Mouse (Mus musculus): ENCODE data around the gene 9530068E07Rik. TPM values are rescaled to one million over a fixed set of nuclear protein-coding genes. Genes with fewer than 3 reads are reported as not detected.
A peak's percentile ranks its signal among the peaks of the same experiment; 100 is the strongest.

Gene 9530068E07Rik
- polyA plus RNA-seq, 1 experiment from 2014 or later: 161 TPM

GRCm38 (mm10) chr11:52361287-52361921 is 34.8 kb upstream of the 9530068E07Rik start:
- Histone ChIP-seq H3K9me3 (no peaks in the 10 kb centered on the region), H3K27ac (peak overlapping the region; percentile 97), H3K4me1 (peaks cover 57% of the 10 kb centered on the region), H3K36me3 (replicated peaks) (peaks cover 12% of the 10 kb centered on the region; the same call in 1 of the 2 replicates), H3K27me3 (ENCODE audit: poor library complexity, severe bottlenecking) (no peaks in the 10 kb centered on the region), H3K4me3 (peak overlapping the region; percentile 74)
- under 1% methylated on average over 47 of the region's 47 CpGs for WGBS
- DNase-seq (ENCODE audit: extremely low spot score, low spot score): no peak

- no peak for DNase-seq (ENCODE audit: extremely low spot score, low spot score)
- Histone ChIP-seq H3K27me3 (ENCODE audit: poor library complexity, severe bottlenecking) (no peaks in the 10 kb centered on the region), H3K9me3 (no peaks in the 10 kb centered on the region), H3K4me3 (no peak overlapping the region), H3K36me3 (replicated peaks) (peaks cover 15% of the 10 kb centered on the region; the same call in 1 of the 2 replicates), H3K27ac (no peak overlapping the region), H3K4me1 (peaks cover 55% of the 10 kb centered on the region)
- WGBS: 71% methylated on average over 2 of the region's 2 CpGs
These were observed 31.9 kb upstream of the 9530068E07Rik start for GRCm38 (mm10) chr11:52364376-52364775.

GRCm38 (mm10) chr11:52365143-52365542 is 31.1 kb upstream of the 9530068E07Rik start:
- Histone ChIP-seq H3K36me3 (replicated peaks) (peaks cover 15% of the 10 kb centered on the region; the same call in 1 of the 2 replicates), H3K4me3 (no peak overlapping the region), H3K27ac (no peak overlapping the region), H3K4me1 (peaks cover 48% of the 10 kb centered on the region), H3K9me3 (no peaks in the 10 kb centered on the region), H3K27me3 (ENCODE audit: poor library complexity, severe bottlenecking) (no peaks in the 10 kb centered on the region)
- WGBS: 79% methylated on average over 1 of the region's 1 CpGs
- DNase-seq (ENCODE audit: extremely low spot score, low spot score): no peak

- no peak overlapping the region for H3K4me3 ChIP-seq
- no peak for DNase-seq (ENCODE audit: extremely low spot score, low spot score)
- H3K27me3 ChIP-seq (ENCODE audit: poor library complexity, severe bottlenecking): no peaks in the 10 kb centered on the region
- WGBS: 98% methylated on average over 5 of the region's 5 CpGs
- H3K36me3 ChIP-seq (replicated peaks): peaks cover 15% of the 10 kb centered on the region; the same call in 1 of the 2 replicates
- H3K4me1 ChIP-seq: peaks cover 41% of the 10 kb centered on the region
- no peaks in the 10 kb centered on the region for H3K9me3 ChIP-seq
- no peak overlapping the region for H3K27ac ChIP-seq
These were observed 29.9 kb upstream of the 9530068E07Rik start for GRCm38 (mm10) chr11:52366358-52366757.

GRCm38 (mm10) chr11:52368176-52368985 is 27.8 kb upstream of the 9530068E07Rik start:
- Histone ChIP-seq H3K36me3 (replicated peaks) (peaks cover 15% of the 10 kb centered on the region; the same call in 1 of the 2 replicates), H3K27ac (no peak overlapping the region), H3K4me3 (no peak overlapping the region), H3K27me3 (ENCODE audit: poor library complexity, severe bottlenecking) (no peaks in the 10 kb centered on the region), H3K4me1 (peaks cover 23% of the 10 kb centered on the region), H3K9me3 (no peaks in the 10 kb centered on the region)
- DNase-seq (ENCODE audit: extremely low spot score, low spot score): no peak
- WGBS: 80% methylated on average over 10 of the region's 10 CpGs

- Histone ChIP-seq H3K9me3 (no peaks in the 10 kb centered on the region), H3K4me3 (no peak overlapping the region), H3K36me3 (replicated peaks) (peaks cover 17% of the 10 kb centered on the region), H3K4me1 (peaks cover 12% of the 10 kb centered on the region), H3K27ac (no peak overlapping the region), H3K27me3 (ENCODE audit: poor library complexity, severe bottlenecking) (no peaks in the 10 kb centered on the region)
- DNase-seq (ENCODE audit: extremely low spot score, low spot score): no peak
- WGBS: 93% methylated on average over 9 of the region's 9 CpGs
These were observed 26.7 kb upstream of the 9530068E07Rik start for GRCm38 (mm10) chr11:52369252-52370134.

- no peak overlapping the region for H3K27ac ChIP-seq
- WGBS: 97% methylated on average over 2 of the region's 2 CpGs
- no peak for DNase-seq (ENCODE audit: extremely low spot score, low spot score)
These were observed 26.1 kb upstream of the 9530068E07Rik start for GRCm38 (mm10) chr11:52370135-52370452.

GRCm38 (mm10) chr11:52370538-52370937 is 25.7 kb upstream of the 9530068E07Rik start:
- Histone ChIP-seq H3K36me3 (replicated peaks) (peaks cover 25% of the 10 kb centered on the region), H3K27ac (no peak overlapping the region), H3K4me3 (no peak overlapping the region), H3K4me1 (0 out of 2 replicates have a peak, but pooled peaks cover 4% of the 10 kb centered on the region), H3K27me3 (ENCODE audit: poor library complexity, severe bottlenecking) (no peaks in the 10 kb centered on the region), H3K9me3 (no peaks in the 10 kb centered on the region)
- DNase-seq (ENCODE audit: extremely low spot score, low spot score): no peak
- WGBS: 80% methylated on average over 2 of the region's 2 CpGs

More at GRCm38 (mm10) chr11:52370135-52370452, 26.1 kb upstream of the 9530068E07Rik start:
- Histone ChIP-seq H3K9me3 (no peaks in the 10 kb centered on the region), H3K4me3 (no peak overlapping the region), H3K27me3 (ENCODE audit: poor library complexity, severe bottlenecking) (no peaks in the 10 kb centered on the region), H3K36me3 (replicated peaks) (peaks cover 21% of the 10 kb centered on the region), H3K4me1 (peaks cover 6% of the 10 kb centered on the region)

GRCm38 (mm10) chr11:52373841-52374240 is 22.4 kb upstream of the 9530068E07Rik start:
- no peaks in the 10 kb centered on the region for H3K9me3 ChIP-seq
- no peak overlapping the region for H3K27ac ChIP-seq
- DNase-seq (ENCODE audit: extremely low spot score, low spot score): no peak
- H3K36me3 ChIP-seq (replicated peaks): peaks cover 53% of the 10 kb centered on the region
- H3K4me1 ChIP-seq: 0 out of 2 replicates have a peak, but pooled peaks cover 4% of the 10 kb centered on the region
- H3K4me3 ChIP-seq: no peak overlapping the region
- 85% methylated on average over 7 of the region's 7 CpGs for WGBS
- H3K27me3 ChIP-seq (ENCODE audit: poor library complexity, severe bottlenecking): no peaks in the 10 kb centered on the region

- H3K4me3 ChIP-seq: no peak overlapping the region
- 74% methylated on average over 6 of the region's 6 CpGs for WGBS
- H3K36me3 ChIP-seq (replicated peaks): peaks cover 58% of the 10 kb centered on the region
- no peak overlapping the region for H3K27ac ChIP-seq
- peak; percentile 41 for DNase-seq (ENCODE audit: extremely low spot score, low spot score)
- no peaks in the 10 kb centered on the region for H3K9me3 ChIP-seq
- H3K4me1 ChIP-seq: 0 out of 2 replicates have a peak, but pooled peaks cover under 1% of the 10 kb centered on the region
- H3K27me3 ChIP-seq (ENCODE audit: poor library complexity, severe bottlenecking): no peaks in the 10 kb centered on the region
These were observed 21.9 kb upstream of the 9530068E07Rik start for GRCm38 (mm10) chr11:52374340-52374739.

GRCm38 (mm10) chr11:52377579-52377978 is 18.6 kb upstream of the 9530068E07Rik start:
- H3K27ac ChIP-seq: no peak overlapping the region
- no peaks in the 10 kb centered on the region for H3K27me3 ChIP-seq (ENCODE audit: poor library complexity, severe bottlenecking)
- 93% methylated on average over 4 of the region's 4 CpGs for WGBS
- H3K36me3 ChIP-seq (replicated peaks): peaks cover 87% of the 10 kb centered on the region
- H3K4me1 ChIP-seq: no peaks in the 10 kb centered on the region
- no peak overlapping the region for H3K4me3 ChIP-seq
- H3K9me3 ChIP-seq: no peaks in the 10 kb centered on the region
- DNase-seq (ENCODE audit: extremely low spot score, low spot score): no peak

GRCm38 (mm10) chr11:52379241-52379640 is 17.0 kb upstream of the 9530068E07Rik start:
- Histone ChIP-seq H3K27me3 (ENCODE audit: poor library complexity, severe bottlenecking) (no peaks in the 10 kb centered on the region), H3K36me3 (replicated peaks) (peaks cover 98% of the 10 kb centered on the region), H3K9me3 (no peaks in the 10 kb centered on the region), H3K27ac (no peak overlapping the region), H3K4me3 (no peak overlapping the region), H3K4me1 (no peaks in the 10 kb centered on the region)
- DNase-seq (ENCODE audit: extremely low spot score, low spot score): no peak
- WGBS: 95% methylated on average over 3 of the region's 3 CpGs

All from forebrain, embryonic 10.5 days (tissue).